Mouse (Mus musculus) NIH3T3 (cell line): ENCODE results near the gene Babam2.
A peak's percentile ranks its signal among the peaks of the same experiment; 100 is the strongest.
"Not testable (repeated sequence)": the region's sequence is repeated elsewhere in the genome, so short reads cannot be mapped to it uniquely, and the experiment has no call there.

ENCODE experiments used
- DNase-seq: peaks from one replicate; pipeline ENCODE4 v3.0.0-alpha.2; 2012; ENCODE audit warnings: low read depth

The Babam2 gene

DNA sequence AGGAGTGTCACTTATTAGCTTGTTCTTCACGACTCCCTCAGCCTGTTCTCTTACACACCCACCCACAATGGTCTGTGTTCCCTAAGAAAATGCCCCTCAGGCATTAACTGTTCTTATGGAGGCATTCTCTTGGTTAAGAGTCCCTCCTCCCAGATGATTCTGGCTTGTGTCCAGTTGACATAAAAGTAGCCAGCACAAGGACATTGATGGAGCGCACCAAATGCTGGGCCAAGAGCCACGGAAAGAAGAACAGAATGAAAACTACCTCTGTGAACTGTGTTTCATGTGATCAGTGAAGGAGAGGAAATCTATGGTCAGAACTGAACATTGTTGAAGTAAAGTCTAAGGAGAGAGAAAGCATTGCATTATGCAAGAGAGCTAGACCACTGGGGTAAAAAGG, 89.7 kb downstream of the Babam2 start:
- peak; percentile 28 for DNase-seq

DNA sequence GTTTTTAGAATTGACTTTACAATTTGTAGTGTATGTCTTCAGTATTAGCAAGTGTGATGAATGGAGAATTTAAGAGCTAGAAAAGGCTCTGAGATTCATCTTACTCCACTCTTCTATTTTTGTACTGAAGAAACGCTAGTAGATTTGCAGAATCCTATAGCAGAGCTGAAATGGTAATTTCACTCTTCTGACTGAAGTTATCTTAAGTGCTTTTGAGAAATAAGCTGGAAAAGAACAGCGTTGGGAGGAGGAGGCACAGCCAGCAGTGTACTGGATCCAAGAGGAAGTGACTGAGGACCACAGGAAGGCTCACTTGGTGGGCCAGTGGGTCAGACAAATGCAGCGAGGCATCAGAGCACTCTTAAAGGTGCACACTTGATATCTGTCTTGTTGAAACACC, 90.1 kb downstream of the Babam2 start:
- no peak for DNase-seq

DNA sequence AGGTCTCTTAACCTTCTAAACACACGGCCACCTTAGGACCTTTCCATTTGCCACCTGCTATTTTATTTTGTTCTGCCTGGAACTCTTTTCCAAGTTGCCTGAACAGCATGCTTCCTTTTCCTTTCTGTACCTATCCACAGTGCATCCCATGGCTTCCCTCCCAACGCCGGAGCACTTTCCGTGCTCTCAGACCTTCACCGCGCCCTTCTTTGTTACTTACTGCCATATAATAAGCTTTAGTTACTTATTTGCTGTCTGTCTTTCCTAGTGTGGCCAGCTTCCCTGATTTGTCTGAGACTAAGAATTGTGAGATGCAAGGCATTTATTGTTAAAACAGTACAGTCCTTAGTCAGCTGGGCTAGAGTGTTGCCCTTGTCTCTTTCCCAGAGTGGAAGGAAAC, 94.9 kb downstream of the Babam2 start:
- peak; percentile 38 for DNase-seq

DNA sequence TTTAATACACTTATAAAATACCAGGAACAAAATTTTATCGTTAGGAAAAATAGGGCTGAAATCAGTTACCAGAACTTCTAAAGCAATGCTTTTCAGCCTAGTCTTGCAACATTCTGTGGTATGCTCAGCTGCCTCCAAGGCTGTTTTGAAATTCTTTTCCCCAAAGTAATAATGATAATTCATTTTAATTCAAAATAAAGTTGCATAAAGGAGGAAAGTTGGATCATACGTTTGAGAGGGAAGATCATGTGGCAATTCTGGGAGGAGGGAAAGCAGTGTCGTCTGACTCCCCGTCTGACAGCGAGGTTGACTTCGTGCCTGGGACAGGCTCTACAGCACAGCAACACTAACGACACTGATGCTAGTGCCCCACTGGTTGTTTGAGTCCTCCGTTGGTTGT, 95.4 kb downstream of the Babam2 start:
- peak; percentile 76 for DNase-seq

DNA sequence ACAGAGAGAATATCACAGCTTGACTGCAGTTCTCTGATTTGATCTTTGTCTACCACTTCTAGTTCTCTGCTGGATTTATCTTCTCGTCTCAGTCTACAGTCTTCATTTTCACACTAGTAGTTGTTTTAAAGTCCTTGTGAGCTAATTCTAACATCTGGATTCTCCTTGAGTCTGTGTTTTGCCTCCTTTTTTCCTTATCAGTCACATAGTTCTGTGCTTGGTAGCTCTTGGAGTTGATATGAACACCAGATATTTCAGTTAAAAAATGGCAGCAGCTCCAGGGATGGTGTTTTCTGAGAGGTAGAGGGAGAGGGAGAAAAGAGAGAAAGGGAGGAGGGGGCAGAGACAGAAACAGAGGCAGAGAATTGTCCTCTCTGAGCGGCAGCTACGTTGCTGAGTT, 97.9 kb downstream of the Babam2 start:
- DNase-seq: no peak

DNA sequence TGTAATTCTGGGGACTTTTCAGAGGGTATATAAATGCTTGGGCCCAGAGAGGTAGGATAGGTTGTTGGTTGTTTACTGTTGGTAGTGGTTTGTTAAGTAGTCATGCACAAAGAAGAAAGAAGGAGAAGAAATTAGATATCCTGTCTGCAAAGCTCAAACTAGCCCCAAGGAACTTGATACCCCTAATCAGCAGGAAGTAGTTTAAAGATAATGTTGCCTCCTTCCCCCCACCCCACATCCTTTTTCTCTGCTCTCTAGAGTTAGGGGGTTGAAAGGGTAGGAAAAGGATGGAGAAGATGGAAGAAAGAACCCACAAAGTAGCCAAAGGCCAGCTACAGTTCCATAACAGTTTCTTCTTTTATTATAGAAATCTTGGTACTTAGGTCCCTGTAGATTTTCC, 99.5 kb downstream of the Babam2 start:
- no peak for DNase-seq

DNA sequence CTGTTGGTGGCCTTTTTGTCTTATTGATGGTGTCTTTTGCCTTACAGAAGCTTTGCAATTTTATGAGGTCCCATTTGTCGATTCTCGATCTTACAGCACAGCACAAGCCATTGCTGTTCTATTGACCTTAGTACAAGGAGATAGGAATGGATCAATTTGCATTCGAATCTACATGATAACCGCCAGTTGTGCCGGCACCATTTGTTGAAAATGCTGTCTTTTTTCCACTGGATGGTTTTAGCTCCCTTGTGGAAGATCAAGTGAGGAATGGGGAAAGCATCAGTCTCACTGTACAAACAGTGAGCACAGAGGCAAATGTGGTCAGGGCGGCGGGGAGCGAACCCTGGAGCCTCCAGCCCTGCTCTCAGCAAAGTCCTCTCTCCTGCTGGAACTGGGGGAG, 106.7 kb downstream of the Babam2 start:
- DNase-seq: not testable (repeated sequence)

DNA sequence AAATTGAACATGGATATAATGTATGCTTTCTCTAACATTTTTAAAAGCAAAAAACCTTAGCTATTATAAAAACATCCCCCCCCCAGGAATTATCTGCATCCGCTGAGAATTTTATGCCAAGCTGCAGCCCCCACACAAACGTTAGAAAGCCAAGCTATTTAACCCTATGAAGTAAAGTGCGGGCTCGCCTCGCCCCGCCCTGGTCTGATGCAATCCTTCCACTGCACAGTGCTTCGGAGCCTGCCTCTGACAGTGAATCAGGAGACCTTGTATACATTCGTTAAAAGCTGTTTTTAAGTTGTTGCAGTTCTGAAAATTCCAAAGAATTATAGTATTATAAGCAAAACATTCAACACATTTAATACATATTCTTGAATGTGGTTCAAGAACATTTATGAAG, 107.3 kb downstream of the Babam2 start:
- DNase-seq: peak; percentile 75

DNA sequence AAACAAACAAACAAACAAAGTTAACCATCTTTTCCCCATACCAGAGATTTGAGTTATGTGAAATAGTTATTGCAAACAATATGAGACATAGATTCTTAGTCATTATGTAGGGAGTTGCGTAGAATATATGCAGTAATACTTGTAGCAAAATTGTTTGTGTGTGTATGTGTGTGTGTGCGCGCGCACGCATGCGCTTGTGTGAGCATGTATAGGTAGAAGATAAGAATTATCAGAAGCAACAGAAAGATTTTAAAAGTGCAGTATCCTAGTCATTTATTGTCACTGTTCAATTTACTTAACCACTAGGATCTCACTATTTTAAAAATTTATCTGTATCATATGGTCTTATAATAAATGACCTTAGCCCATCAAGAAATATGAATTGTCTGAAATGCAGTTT, 109.8 kb downstream of the Babam2 start:
- DNase-seq: no peak

DNA sequence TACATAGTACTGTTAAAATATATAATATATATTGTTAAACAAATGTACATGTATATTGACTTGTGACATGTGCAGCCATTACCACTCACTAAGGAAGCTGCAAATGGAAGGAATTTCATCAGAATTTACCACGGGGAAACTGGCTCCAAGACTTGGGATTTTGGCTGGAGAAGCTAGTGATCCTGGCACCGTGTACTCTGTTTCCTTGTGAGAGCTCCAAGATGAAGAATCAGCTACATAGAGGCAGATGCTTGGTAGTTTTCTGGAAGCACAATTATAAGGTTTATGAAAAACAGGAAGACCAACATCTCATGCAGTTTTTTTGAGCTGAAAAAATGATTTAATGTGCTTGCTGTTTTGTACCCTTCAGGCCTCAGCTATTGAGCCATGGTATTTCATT, 110.8 kb downstream of the Babam2 start:
- peak; percentile 71 for DNase-seq

DNA sequence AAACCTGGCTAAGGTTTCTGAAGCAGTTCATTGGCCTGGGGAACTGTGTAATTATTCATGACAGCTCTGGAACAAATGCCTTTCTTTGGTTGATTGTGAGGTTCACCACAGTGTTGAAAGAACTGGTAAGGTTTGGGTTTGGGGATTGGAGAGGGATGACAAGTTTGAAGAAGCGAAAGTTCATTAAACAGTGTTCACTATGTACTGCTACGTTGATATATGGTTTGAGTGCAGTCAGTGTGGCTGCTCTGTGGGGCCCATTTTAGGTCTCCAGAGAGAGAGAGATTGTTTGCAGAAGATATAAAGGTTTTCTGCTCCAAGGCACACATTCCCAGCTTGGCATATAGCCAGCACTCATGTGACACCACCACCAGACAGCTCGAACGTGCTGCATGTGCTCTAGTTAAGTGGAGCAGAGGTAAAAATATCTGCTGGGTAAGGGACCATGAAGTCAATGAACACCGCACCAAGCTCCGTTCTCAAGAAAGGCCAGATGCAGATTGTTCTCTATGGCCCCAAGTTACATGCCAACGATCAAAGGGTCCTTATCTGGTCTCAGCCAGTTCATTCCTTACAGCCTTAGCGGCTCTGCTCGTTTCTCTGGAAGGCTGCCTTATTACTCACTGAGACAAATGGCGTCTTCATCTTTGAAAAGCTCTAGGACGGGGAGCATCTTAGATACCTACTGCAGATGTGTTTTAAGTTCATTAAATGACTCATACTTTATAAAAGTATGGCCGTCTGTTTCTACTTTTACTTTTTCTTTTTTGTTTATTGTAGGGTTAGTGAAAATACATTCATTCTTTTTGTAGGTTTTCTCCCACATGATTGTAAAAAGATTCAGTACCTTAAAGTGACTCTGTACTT, 113.5 kb downstream of the Babam2 start:
- DNase-seq: peak; percentile 45

DNA sequence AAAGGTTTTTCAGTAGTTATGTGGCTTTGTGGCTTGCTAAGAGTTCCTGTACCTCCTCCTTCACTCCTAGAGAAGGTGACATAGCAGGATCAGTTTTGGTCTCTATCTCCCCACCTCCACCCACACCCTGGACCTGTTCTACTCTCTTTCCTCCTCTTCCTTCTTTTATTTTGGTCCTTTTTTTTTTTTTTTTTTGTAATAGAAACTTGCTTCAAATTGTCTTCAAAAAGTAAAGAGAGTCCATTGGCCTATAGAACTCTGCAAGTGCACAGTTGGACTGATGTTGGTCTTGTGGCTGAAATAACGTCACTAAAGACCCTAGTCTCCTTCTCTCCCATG, 114.1 kb downstream of the Babam2 start:
- DNase-seq: no peak

DNA sequence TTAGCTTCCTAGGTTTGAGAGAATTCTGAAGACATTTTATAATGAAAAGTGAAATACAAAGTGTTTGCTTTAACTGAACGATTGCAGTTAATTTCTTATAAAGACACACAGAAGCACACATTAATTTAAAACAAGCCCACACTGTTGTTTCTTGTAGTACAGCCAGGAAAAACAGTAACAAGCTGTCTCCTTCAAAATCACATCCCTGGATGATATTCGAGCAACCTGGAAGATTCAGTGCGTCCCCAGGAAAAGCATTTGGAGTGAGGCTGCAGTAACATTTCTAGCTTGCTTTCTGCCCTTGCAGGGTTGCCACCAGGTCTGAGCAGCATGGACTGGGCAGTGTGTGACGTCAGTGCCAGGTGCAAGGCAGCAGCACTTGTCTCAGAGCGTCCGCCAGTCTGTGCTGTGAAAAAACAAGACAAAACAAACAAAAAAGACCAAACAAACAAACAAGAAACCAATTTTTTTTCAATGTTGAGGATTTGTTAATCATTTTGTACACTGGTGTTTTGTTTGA, 115.7 kb downstream of the Babam2 start:
- DNase-seq: no peak

DNA sequence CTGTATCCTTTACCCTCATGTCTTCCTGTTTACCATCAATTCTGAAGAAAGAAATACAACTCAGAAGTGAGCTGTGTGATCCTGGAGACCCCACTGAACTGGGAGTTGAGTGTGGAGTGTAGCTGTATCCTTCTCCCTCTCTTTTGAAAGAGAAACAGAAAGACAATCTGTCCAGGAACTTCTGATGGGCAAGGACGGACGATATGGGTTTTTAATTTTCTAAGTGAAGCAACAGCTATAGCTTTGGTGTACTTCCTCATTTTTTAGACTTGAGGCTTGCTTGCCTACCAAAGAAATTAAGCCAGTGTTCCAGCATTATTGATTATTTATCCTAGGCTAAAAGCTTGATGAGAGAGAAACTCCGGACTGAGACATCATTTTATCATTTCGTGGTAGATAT, 116.6 kb downstream of the Babam2 start:
- no peak for DNase-seq

DNA sequence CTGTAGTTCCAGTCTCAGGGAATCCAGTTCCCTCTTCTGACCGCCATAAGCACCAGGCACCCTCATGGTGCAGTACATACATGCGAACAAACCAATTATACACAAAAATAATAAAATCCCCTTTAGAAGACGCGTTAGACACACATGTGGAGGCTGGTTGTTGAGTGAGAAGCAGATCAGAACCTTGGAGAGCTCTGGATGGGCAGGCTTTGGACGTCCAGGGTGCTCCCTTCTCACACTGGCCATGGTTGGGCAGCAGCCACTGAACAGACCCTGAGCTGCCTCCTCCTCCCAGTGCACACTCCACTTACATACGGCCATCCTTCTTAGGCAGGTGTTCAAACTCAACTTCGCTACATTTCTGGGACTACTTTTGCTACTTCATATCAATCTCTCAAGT, 117.6 kb downstream of the Babam2 start:
- peak; percentile 79 for DNase-seq

DNA sequence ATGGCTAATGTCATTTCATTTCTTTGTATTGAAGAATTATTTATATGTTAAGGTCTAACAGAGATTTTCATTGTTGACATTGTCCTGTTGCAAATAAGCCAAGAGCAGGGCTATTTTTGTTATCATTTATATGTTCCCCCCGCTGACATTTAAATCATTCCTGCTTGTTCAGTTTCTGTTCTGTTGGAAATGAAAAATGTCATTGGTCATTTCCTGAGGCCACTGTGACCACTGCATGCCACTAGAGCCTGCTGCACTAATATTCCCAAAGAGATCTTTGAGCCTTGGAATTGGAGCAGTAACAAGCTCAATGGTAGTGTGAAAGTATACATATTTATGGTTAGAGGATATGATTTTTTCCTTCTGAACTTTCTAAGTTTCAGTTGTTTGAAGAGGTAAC, 118.6 kb downstream of the Babam2 start:
- no peak for DNase-seq

DNA sequence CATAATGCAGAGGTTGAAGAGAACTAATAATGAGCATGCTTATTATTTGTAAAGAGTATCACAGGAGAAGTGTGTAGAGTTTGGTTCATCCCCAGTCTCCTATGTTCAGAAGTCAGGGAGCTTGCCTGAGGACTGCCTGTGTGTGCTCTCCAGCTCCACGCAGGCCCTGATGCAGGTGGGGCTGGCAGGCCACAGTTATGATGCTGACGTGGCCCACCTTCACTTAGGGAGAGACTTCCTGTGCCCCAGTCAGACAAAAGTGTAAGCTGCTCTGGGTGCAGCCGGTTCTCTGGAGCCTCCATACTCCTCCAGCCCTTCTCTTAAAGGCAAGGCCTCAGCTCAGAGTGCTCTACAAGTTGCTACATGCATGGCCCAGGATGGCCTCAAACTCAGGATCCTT, 123.3 kb downstream of the Babam2 start:
- no peak for DNase-seq

DNA sequence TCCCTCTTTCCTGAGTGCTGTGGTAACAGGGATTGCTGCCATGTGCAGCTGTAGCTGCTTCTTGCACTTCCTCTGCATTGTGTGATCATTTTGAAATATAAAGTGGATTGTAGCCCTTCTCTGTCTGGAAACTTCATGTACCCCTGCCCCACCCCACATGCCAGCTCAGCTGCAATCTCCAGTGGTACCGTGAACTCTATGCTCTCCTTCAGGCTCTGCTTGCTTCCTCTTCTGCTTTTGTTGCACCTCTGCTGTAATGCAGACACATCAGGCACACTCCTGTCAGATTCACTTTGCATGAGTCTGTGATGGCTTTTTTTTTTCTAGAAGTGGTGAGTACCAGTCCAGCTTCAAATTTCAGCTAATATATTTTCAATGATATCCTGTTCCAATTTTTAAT, 123.7 kb downstream of the Babam2 start:
- DNase-seq: no peak

DNA sequence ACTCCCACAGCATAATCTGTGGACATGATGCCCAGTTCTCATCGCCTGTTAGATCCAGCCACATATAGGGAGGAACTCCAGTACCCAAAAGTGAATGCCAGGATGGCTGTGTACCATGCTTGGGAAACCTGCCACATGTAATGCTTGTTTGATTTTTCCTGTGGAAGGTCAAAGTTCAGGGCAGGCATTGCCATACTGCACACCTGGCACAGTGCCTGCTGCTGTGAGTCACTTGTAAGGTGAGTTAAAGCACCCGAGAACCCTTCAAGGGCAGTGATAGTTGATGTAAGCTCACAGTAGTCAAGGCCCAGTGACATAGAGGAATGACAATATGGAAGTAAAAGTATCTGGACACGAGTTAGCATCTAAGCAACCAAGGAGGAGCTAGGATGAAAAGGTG, 126.2 kb downstream of the Babam2 start:
- peak; percentile 38 for DNase-seq

DNA sequence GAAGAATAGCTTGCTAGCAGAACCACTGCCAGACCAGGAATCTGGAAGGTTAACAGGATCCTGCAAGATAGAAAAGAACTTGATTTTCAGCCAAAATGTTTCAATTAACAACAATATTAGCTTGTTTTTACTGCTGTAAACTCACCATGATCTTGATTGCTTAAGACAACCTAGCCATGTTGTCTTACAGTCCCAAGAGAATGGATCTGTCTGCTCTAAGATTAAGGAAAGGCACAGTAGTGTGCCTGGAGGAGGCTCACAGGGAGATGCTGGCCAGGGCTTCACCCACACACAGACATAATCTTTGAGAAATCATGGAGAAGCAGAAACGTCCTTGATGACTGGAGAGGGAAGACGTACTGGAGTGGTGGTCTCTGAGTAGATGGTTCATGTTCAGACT, 126.6 kb downstream of the Babam2 start:
- peak; percentile 16 for DNase-seq

DNA sequence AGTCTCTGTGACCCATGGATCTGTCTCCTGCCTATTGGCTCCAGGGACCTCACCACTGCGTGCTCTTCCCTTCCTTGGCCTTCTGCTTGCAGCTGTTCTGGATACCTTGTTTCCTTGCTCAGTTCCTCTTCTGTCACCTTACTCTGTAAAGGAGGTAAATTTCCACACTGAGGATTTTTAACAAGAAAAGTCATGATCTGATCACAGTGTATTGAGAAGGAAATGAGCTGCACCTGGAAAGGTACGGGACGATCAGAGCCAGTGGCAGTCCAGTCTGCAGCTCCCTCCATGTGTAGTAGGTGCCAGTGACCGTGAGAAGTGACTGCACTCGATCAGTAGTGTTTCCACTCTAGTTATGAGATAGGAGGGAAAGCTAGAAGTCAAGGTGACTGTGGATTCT, 129.8 kb downstream of the Babam2 start:
- DNase-seq: no peak

DNA sequence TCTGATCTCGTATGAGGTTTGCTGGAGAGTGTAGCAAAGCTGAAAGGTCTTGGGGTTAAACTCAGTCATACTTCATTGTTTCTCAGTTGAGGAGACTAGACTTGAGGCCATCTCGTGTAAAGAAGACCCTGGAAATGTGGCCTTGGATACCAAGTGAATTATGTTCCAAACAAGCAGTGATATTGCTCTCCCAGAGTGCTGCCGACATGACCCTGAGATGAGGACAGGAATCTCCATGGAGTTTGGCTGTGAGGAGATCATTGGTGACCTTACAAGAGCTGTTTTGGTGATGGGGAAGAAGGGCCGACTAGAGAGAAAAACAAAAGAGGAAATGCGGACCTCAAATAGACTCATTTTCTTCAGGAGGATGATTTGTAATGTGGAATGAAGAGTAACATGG, 130.4 kb downstream of the Babam2 start:
- no peak for DNase-seq

DNA sequence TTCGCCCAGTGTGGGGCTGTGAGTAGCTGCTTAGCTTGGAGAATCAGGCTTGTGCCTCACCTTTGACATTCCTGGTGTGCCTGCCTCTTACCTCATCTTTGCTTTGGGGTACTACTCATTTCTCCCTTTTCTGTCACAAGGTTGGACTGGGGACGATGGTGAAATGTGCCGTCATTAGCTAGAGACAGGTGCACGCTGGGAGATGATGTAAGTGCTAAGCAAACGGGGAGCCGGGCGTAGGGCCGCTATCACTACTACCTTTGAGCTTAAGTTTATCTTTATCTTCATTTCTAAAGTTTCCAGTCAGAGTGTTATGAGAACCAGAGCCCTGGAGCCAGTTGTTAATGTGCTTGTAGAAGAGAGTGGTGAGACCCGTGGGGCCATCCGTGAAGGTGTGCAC, 131.3 kb downstream of the Babam2 start:
- no peak for DNase-seq

DNA sequence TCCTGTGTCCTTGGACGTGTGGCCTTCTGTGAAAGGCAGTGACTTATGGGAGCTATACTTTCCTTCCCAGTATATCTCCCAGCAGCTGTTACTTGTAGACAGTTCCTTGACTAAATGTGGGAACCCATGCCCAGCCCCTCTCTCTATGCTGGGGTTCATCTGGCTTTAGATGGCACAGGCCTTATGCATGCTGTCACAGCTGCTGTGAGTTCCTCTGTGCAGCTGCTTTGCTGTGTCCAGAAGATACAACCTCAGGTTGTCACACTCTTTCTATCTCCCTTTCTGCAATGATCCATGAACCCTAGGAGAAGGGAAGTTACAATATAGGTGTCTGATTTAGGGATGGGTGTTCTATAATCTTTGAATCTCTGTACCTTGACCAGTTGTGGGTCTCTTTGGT, 132.1 kb downstream of the Babam2 start:
- no peak for DNase-seq
